Mouse (Mus musculus) myocyte (in vitro differentiated cells): ENCODE results near the gene Lin28b. TPM values are rescaled to one million over a fixed set of nuclear protein-coding genes. Genes with fewer than 3 reads are reported as not detected.

Experiments
- H3K27me3 ChIP-seq: one replicate; pipeline ENCODE4 v1.6.1; 2011; ENCODE audit not compliant: control insufficient read depth, insufficient read depth, insufficient read length
- H3K36me3 ChIP-seq: one replicate; pipeline ENCODE4 v1.6.1; 2011; ENCODE audit not compliant: control insufficient read depth, insufficient read depth
- H3K4me2 ChIP-seq: one replicate; pipeline ENCODE4 v1.6.1; 2011; ENCODE audit warnings: low read depth, control low read depth
- H3K4me3 ChIP-seq: one replicate; pipeline ENCODE4 v1.5.1; 2011; ENCODE audit warnings: mild to moderate bottlenecking, control low read depth, moderate library complexity
- H3K79me2 ChIP-seq: one replicate; pipeline ENCODE4 v1.6.1; 2011; ENCODE audit not compliant: control insufficient read depth, insufficient read depth
- H3ac ChIP-seq: one replicate; pipeline ENCODE4 v1.6.1; 2011; ENCODE audit not compliant: control insufficient read depth, insufficient read length
- CEBPB ChIP-seq: IDR thresholded peaks from 2 replicates; pipeline ENCODE4 v1.6.1; 2011; ENCODE audit warnings: mild to moderate bottlenecking, moderate library complexity; ENCODE audit not compliant: poor library complexity, insufficient read depth, severe bottlenecking
- E2F4 ChIP-seq: IDR thresholded peaks from one replicate; pipeline ENCODE4 v1.6.1; 2011; ENCODE audit warnings: mild to moderate bottlenecking, control low read depth, moderate library complexity; ENCODE audit not compliant: insufficient read depth
- MAX ChIP-seq: IDR thresholded peaks from one replicate; pipeline ENCODE4 v1.6.1; 2011; ENCODE audit warnings: low read depth, mild to moderate bottlenecking, control low read depth
- MYOD1 ChIP-seq, 3 experiments: IDR thresholded peaks; one replicate each; pipeline ENCODE4 v1.6.1; 2011; ENCODE audit warnings: control low read depth in 2 of 3, low read depth in 2 of 3, mild to moderate bottlenecking in 2 of 3, moderate library complexity in 1 of 3; ENCODE audit not compliant: insufficient read length in 2 of 3, control insufficient read depth in 1 of 3
- MYOG ChIP-seq, 3 experiments: IDR thresholded peaks; one replicate each; pipeline ENCODE4 v1.6.1; 2011; ENCODE audit warnings: control low read depth in 2 of 3, low read depth in 2 of 3, mild to moderate bottlenecking in 2 of 3; ENCODE audit not compliant: insufficient read length in 2 of 3, control insufficient read depth in 1 of 3, insufficient read depth in 1 of 3
- POLR2A ChIP-seq: IDR thresholded peaks from one replicate; pipeline ENCODE4 v1.6.1; 2011; ENCODE audit warnings: low read depth, mild to moderate bottlenecking, control low read depth, moderate library complexity; ENCODE audit not compliant: insufficient read length
- POLR2AphosphoS2 ChIP-seq: IDR thresholded peaks from one replicate; pipeline ENCODE4 v1.6.1; 2011; ENCODE audit warnings: low read depth, control low read depth; ENCODE audit not compliant: insufficient read length
- REST ChIP-seq: IDR thresholded peaks from one replicate; pipeline ENCODE4 v1.6.1; 2011; ENCODE audit warnings: mild to moderate bottlenecking, control low read depth, moderate library complexity; ENCODE audit not compliant: insufficient read depth, insufficient read length
- SRF ChIP-seq: IDR thresholded peaks from one replicate; pipeline ENCODE4 v1.6.1; 2011; ENCODE audit warnings: low read depth; ENCODE audit not compliant: control insufficient read depth, insufficient read length
- TCF12 ChIP-seq: IDR thresholded peaks from one replicate; pipeline ENCODE4 v1.6.1; 2011; ENCODE audit warnings: mild to moderate bottlenecking, control low read depth; ENCODE audit not compliant: poor library complexity, insufficient read depth, severe bottlenecking
- TCF3 ChIP-seq: IDR thresholded peaks from one replicate; pipeline ENCODE4 v1.6.1; 2011; ENCODE audit warnings: low read depth, control low read depth; ENCODE audit not compliant: insufficient read length
- USF1 ChIP-seq: IDR thresholded peaks from one replicate; pipeline ENCODE4 v1.6.1; 2011; ENCODE audit warnings: low read depth, mild to moderate bottlenecking, control low read depth, moderate library complexity
- polyA plus RNA-seq: library from polyadenylated mRNA; unstranded; fragments of >200 nt; fragmentation: generic; extraction: Trizol; gene quantifications from one replicate; pipeline ENCODE4 v1.2.1, GENCODE M21; 2012; ENCODE audit warnings: missing spikeins

The Lin28b gene
- polyA plus RNA-seq, 1 experiment = 0.01 TPM

- no peak overlapping the region for H3ac ChIP-seq
- no peak overlapping the region for H3K4me3 ChIP-seq
- peaks cover 8% of the 10 kb centered on the region for H3K27me3 ChIP-seq
- no peak overlapping the region for H3K4me2 ChIP-seq
- H3K79me2 ChIP-seq = no peaks in the 10 kb centered on the region
- TF ChIP-seq E2F4 (no peak), SRF (no peak), MYOG (IDR thresholded peaks at IDR 0.05; ENCODE audit: control insufficient read depth in 1 of 3, insufficient read depth in 1 of 3, insufficient read length in 2 of 3, low read depth in 2 of 3) (no peak), POLR2A (no peak), TCF3 (no peak), POLR2AphosphoS2 (no peak), MYOD1 (IDR thresholded peaks at IDR 0.05; ENCODE audit: control insufficient read depth in 1 of 3, insufficient read length in 2 of 3, low read depth in 2 of 3) (no peak)
- no peaks in the 10 kb centered on the region for H3K36me3 ChIP-seq
Measured at GRCm38 (mm10) chr10:45458074-45458473, 28.1 kb downstream of the Lin28b start.

- TF ChIP-seq USF1 (no peak), MYOG (IDR thresholded peaks at IDR 0.05; ENCODE audit: control insufficient read depth in 1 of 3, insufficient read depth in 1 of 3, insufficient read length in 2 of 3, low read depth in 2 of 3) (no peak), REST (no peak), SRF (no peak), TCF12 (no peak), MYOD1 (IDR thresholded peaks at IDR 0.05; ENCODE audit: control insufficient read depth in 1 of 3, insufficient read length in 2 of 3, low read depth in 2 of 3) (no peak), TCF3 (no peak)
Measured at GRCm38 (mm10) chr10:45446625-45447024, 39.6 kb downstream of the Lin28b start.

GRCm38 (mm10) chr10:45446215-45446614 lies 40.0 kb downstream of the Lin28b start:
- no peak for TF ChIP-seq CEBPB
- TF ChIP-seq TCF3 = no peak
- no peak for TF ChIP-seq MYOD1 (IDR thresholded peaks at IDR 0.05; ENCODE audit: control insufficient read depth in 1 of 3, insufficient read length in 2 of 3, low read depth in 2 of 3)
- TF ChIP-seq SRF = no peak
- no peak for TF ChIP-seq MAX
- no peak for TF ChIP-seq MYOG (IDR thresholded peaks at IDR 0.05; ENCODE audit: control insufficient read depth in 1 of 3, insufficient read depth in 1 of 3, insufficient read length in 2 of 3, low read depth in 2 of 3)
- TF ChIP-seq REST = no peak
- TF ChIP-seq USF1 = no peak
- TF ChIP-seq E2F4 = no peak
- no peak for TF ChIP-seq POLR2AphosphoS2
- TF ChIP-seq TCF12 = no peak
- no peak for TF ChIP-seq POLR2A
- Histone ChIP-seq H3K27me3 (peaks cover 2% of the 10 kb centered on the region), H3K4me2 (no peak overlapping the region), H3ac (no peak overlapping the region), H3K4me3 (no peak overlapping the region), H3K36me3 (no peaks in the 10 kb centered on the region), H3K79me2 (no peaks in the 10 kb centered on the region)

More at GRCm38 (mm10) chr10:45446625-45447024, 39.6 kb downstream of the Lin28b start:
- H3ac ChIP-seq = no peak overlapping the region
- H3K4me2 ChIP-seq = no peak overlapping the region
- H3K4me3 ChIP-seq = no peak overlapping the region
- peaks cover 6% of the 10 kb centered on the region for H3K27me3 ChIP-seq
- no peaks in the 10 kb centered on the region for H3K79me2 ChIP-seq
- H3K36me3 ChIP-seq = no peaks in the 10 kb centered on the region

- H3K79me2 ChIP-seq = no peaks in the 10 kb centered on the region
- H3K27me3 ChIP-seq = no peaks in the 10 kb centered on the region
- TF ChIP-seq MYOG (IDR thresholded peaks at IDR 0.05; ENCODE audit: control insufficient read depth in 1 of 3, insufficient read depth in 1 of 3, insufficient read length in 2 of 3, low read depth in 2 of 3) (no peak), MAX (no peak), CEBPB (no peak), POLR2A (no peak), SRF (no peak), USF1 (no peak), MYOD1 (IDR thresholded peaks at IDR 0.05; ENCODE audit: control insufficient read depth in 1 of 3, insufficient read length in 2 of 3, low read depth in 2 of 3) (no peak), TCF12 (no peak), POLR2AphosphoS2 (no peak), TCF3 (no peak), REST (no peak), E2F4 (no peak)
- no peak overlapping the region for H3K4me2 ChIP-seq
- H3ac ChIP-seq = no peak overlapping the region
- H3K4me3 ChIP-seq = no peak overlapping the region
- no peaks in the 10 kb centered on the region for H3K36me3 ChIP-seq
Measured at GRCm38 (mm10) chr10:45422372-45422771, 63.8 kb downstream of the Lin28b start.

- Histone ChIP-seq H3K4me3 (no peak overlapping the region), H3K36me3 (no peaks in the 10 kb centered on the region), H3ac (no peak overlapping the region), H3K27me3 (no peaks in the 10 kb centered on the region), H3K4me2 (no peak overlapping the region), H3K79me2 (no peaks in the 10 kb centered on the region)
- TF ChIP-seq REST = no peak
- TF ChIP-seq POLR2A = no peak
- no peak for TF ChIP-seq E2F4
- no peak for TF ChIP-seq CEBPB
Measured at GRCm38 (mm10) chr10:45412144-45412543, 74.1 kb downstream of the Lin28b start.
